Mouse (Mus musculus) ovary, adult 18-20 months (tissue): ENCODE data around the gene Dennd6b.

ENCODE experiments used
- DNase-seq: peaks from one replicate; pipeline ENCODE4 v3.0.0; 2022; ENCODE audit warnings: low spot score, mixed read lengths

Dennd6b gene

GRCm38 (mm10) chr15:89181561-89182270 lies 14.6 kb downstream of the Dennd6b start:
- no peak for DNase-seq

GRCm38 (mm10) chr15:89180571-89181229 lies 15.6 kb downstream of the Dennd6b start, which contains the start of gene Plxnb2:
TSS of gene Plxnb2 (minus strand) at chr15:89180788.
- peak; percentile 81 for DNase-seq

DNA sequence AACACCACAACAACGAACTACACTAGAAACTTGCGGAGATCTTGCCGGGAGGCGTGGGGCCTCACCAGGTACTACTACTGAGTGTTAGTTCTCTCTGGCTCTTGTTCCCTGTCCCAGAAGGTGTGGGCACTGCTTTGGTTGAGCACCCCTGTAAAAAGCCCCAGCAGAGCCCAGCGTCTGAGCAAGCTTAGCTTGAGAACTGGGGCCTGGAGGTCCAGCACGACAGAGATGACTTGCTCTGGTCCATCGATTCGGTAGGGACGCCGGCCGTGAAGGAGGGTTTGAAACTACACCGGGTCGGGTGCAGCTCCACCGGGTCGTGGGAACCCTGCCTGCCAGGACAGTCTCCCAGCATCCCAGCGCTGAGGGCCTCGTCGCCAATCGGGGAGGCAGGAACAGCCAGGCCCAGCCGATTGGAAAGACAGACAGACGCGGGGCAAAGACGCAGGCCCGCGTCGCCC lies 16.2 kb downstream of the Dennd6b start:
- DNase-seq: no peak

DNA sequence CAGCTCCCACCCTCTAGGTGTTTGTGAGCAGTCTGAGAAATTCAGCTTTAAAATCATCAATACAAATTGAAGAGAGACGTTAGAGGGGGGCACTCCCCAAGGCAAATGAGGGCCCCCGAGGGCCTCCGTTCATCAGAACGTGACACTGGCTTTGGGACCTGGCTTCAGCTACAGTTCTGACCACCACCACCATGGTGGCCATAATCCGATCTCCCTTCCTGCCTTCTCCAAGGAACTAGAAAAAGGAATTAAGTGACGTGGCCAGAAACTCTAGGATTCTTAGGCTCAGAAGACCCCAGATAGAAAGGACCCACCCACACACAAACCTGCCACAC lies 16.7 kb downstream of the Dennd6b start:
- DNase-seq: no peak

GRCm38 (mm10) chr15:89178954-89179629 lies 17.2 kb downstream of the Dennd6b start:
- peak; percentile 83 for DNase-seq

- DNase-seq: no peak
Measured at GRCm38 (mm10) chr15:89178260-89178860, 17.9 kb downstream of the Dennd6b start.

GRCm38 (mm10) chr15:89177576-89178259 lies 18.6 kb downstream of the Dennd6b start:
- no peak for DNase-seq

- peak; percentile 70 for DNase-seq
Measured at GRCm38 (mm10) chr15:89177121-89177520, 19.2 kb downstream of the Dennd6b start.

GRCm38 (mm10) chr15:89175411-89176155 lies 20.7 kb downstream of the Dennd6b start:
- no peak for DNase-seq

DNA sequence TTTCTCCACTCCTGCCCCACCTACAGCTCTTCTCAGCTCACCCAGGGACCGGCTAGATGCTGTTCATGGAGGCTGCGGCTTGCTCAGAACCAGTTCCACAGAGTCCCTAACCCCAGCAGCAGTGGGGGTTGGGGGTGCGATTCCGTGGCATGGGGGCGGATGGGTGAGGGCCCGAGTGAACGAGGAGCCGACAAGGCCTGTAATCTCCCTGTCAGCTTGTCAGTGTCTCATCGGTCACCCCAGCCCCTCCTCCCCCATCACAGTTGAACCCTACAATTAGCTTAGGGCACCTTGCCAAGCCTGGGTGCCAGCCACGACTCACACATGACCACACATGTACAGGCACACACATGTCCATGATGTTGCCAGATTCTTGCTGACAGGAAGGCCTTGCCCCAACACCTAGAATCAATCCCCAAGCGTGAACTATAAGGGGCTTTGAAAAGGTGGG lies 21.4 kb downstream of the Dennd6b start:
- DNase-seq: no peak

- DNase-seq: peak; percentile 61
Measured at GRCm38 (mm10) chr15:89173906-89174214, 22.4 kb downstream of the Dennd6b start.

GRCm38 (mm10) chr15:89173024-89173905 lies 23.0 kb downstream of the Dennd6b start:
- no peak for DNase-seq

- DNase-seq: no peak
Measured at GRCm38 (mm10) chr15:89172276-89172935, 23.9 kb downstream of the Dennd6b start.

GRCm38 (mm10) chr15:89171526-89172051 lies 24.7 kb downstream of the Dennd6b start:
- DNase-seq: no peak

GRCm38 (mm10) chr15:89170102-89170501 lies 26.2 kb downstream of the Dennd6b start:
- DNase-seq: no peak

- peak; percentile 71 for DNase-seq
Measured at GRCm38 (mm10) chr15:89169431-89169830, 26.9 kb downstream of the Dennd6b start.

GRCm38 (mm10) chr15:89168922-89169321 lies 27.4 kb downstream of the Dennd6b start:
- DNase-seq: no peak

DNA sequence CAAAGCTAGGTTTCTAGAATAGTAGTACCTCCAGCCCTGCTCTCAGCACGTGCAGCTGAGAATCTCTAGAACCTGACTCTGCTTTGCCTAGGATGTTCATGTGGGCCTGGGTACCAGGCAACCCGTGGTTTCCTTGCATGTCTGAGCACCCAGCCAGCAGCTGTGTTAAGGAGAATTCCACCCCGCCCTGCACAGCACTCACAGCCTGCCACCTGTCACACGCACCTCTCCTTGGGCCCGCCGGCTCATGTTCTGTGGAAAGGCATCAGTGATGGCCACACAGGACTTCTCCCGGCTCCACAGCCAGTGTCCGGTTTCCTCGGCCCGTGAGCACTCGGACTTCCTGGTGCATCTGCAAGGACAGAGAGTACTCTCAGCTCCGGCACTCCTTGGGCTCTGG lies 30.8 kb downstream of the Dennd6b start:
- DNase-seq: no peak

GRCm38 (mm10) chr15:89161397-89161796 lies 34.9 kb downstream of the Dennd6b start:
- no peak for DNase-seq

DNA sequence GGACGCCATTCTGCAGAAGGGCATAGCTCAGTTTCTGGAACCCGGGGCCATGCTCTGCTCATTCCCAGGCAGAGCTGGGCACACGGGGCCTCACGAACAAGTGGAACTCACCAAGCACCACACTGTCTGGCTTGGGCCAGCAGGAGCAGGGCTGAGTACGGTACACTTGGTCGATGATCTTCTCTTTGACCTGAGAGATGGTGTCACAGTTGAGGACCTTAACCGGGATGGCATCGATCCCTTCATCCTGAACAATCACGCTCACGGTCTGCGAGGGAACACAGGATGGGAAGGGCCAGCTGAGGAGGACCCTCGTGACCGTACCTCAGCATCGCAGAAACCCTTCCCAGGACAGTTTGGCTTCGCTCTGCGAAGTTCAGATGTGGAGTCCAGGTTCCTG lies 37.8 kb downstream of the Dennd6b start:
- DNase-seq: no peak
